Mouse (Mus musculus): ENCODE data around the gene Pald1. TPM values are rescaled to one million over a fixed set of nuclear protein-coding genes. Genes with fewer than 3 reads are reported as not detected.

Gene Pald1
- polyA plus RNA-seq, 1 experiment from 2014 or later = 47.5 TPM

- Histone ChIP-seq H3K36me3 (ENCODE audit: insufficient read depth) (no peaks in the 10 kb centered on the region), H3K9me3 (ENCODE audit: low read depth, low read length) (no peaks in the 10 kb centered on the region), H3K4me1 (ENCODE audit: insufficient read depth) (no peaks in the 10 kb centered on the region), H3K4me2 (no peak overlapping the region), H3K27ac (ENCODE audit: low read depth) (peak overlapping the region; percentile 6; the same call in 1 of the 2 replicates), H3K27me3 (ENCODE audit: insufficient read depth, low read length) (no peaks in the 10 kb centered on the region), H3K4me3 (ENCODE audit: low read depth, low read length) (no peak overlapping the region), H3K9ac (no peak overlapping the region)
- DNase-seq (no peak), ATAC-seq (ENCODE audit: insufficient read depth) (no peak)
- TF ChIP-seq CTCF (IDR thresholded peaks at IDR 0.05; ENCODE audit: low read depth) = no peak
- WGBS = 55% methylated on average over 6 of the region's 6 CpGs
Observed at GRCm38 (mm10) chr10:61312159-61312558, 71.2 kb downstream of the Pald1 start.

- Histone ChIP-seq H3K9ac (no peak overlapping the region), H3K4me3 (ENCODE audit: low read depth, low read length) (no peak overlapping the region), H3K4me1 (ENCODE audit: insufficient read depth) (no peaks in the 10 kb centered on the region), H3K27ac (ENCODE audit: low read depth) (no peak overlapping the region), H3K9me3 (ENCODE audit: low read depth, low read length) (no peaks in the 10 kb centered on the region), H3K36me3 (ENCODE audit: insufficient read depth) (no peaks in the 10 kb centered on the region), H3K27me3 (ENCODE audit: insufficient read depth, low read length) (no peaks in the 10 kb centered on the region), H3K4me2 (no peak overlapping the region)
- WGBS = 61% methylated on average over 12 of the region's 12 CpGs
- no peak; the same call in 1 of the 2 replicates for ATAC-seq (ENCODE audit: insufficient read depth)
- DNase-seq = no peak
- no peak for TF ChIP-seq CTCF (IDR thresholded peaks at IDR 0.05; ENCODE audit: low read depth)
Observed at GRCm38 (mm10) chr10:61308706-61309320, 74.5 kb downstream of the Pald1 start.

GRCm38 (mm10) chr10:61305928-61306590 lies 77.3 kb downstream of the Pald1 start:
- Histone ChIP-seq H3K4me3 (ENCODE audit: low read depth, low read length) (no peak overlapping the region), H3K9me3 (ENCODE audit: low read depth, low read length) (no peaks in the 10 kb centered on the region), H3K27ac (ENCODE audit: low read depth) (no peak overlapping the region), H3K4me1 (ENCODE audit: insufficient read depth) (no peaks in the 10 kb centered on the region), H3K9ac (no peak overlapping the region), H3K36me3 (ENCODE audit: insufficient read depth) (no peaks in the 10 kb centered on the region), H3K27me3 (ENCODE audit: insufficient read depth, low read length) (no peaks in the 10 kb centered on the region), H3K4me2 (no peak overlapping the region)
- ATAC-seq (ENCODE audit: insufficient read depth) (no peak), DNase-seq (no peak)
- WGBS = 76% methylated on average over 13 of the region's 13 CpGs
- no peak for TF ChIP-seq CTCF (IDR thresholded peaks at IDR 0.05; ENCODE audit: low read depth)

DNA sequence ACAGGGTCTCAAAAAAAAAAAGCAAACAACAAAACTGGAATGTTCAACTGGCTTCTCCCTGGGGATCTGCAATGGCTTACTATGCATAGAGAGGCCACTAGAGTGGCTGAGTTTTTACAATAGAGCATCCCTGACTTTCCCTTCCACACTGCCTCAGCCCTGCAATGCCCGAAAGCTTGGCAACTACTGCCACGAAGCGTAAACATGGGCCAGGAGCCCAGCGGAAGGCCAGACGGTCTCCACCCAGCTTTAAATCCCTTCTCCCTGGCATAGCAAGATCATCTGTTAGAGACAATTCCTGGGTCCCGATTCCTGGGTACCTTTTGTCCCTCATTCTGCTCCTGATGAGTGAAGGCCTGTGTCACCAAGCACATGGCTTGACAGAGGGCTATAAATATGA lies 79.3 kb downstream of the Pald1 start:
- H3K36me3 ChIP-seq (ENCODE audit: insufficient read depth) = no peaks in the 10 kb centered on the region
- no peaks in the 10 kb centered on the region for H3K4me1 ChIP-seq (ENCODE audit: insufficient read depth)
- no peak overlapping the region for H3K27ac ChIP-seq (ENCODE audit: low read depth)
- no peak for TF ChIP-seq CTCF (IDR thresholded peaks at IDR 0.05; ENCODE audit: low read depth)
- DNase-seq (no peak), ATAC-seq (ENCODE audit: insufficient read depth) (no peak)
- no peak overlapping the region for H3K4me2 ChIP-seq
- no peaks in the 10 kb centered on the region for H3K9me3 ChIP-seq (ENCODE audit: low read depth, low read length)
- WGBS = 74% methylated on average over 6 of the region's 6 CpGs
- no peak overlapping the region for H3K4me3 ChIP-seq (ENCODE audit: low read depth, low read length)
- no peaks in the 10 kb centered on the region for H3K27me3 ChIP-seq (ENCODE audit: insufficient read depth, low read length)
- H3K9ac ChIP-seq = no peak overlapping the region

- ATAC-seq (ENCODE audit: insufficient read depth) = no peak
- Histone ChIP-seq H3K4me3 (ENCODE audit: low read depth, low read length) (no peak overlapping the region), H3K4me1 (ENCODE audit: insufficient read depth) (no peaks in the 10 kb centered on the region), H3K27ac (ENCODE audit: low read depth) (no peak overlapping the region), H3K36me3 (ENCODE audit: insufficient read depth) (no peaks in the 10 kb centered on the region), H3K9ac (no peak overlapping the region), H3K4me2 (no peak overlapping the region), H3K27me3 (ENCODE audit: insufficient read depth, low read length) (no peaks in the 10 kb centered on the region), H3K9me3 (ENCODE audit: low read depth, low read length) (no peaks in the 10 kb centered on the region)
- 63% methylated on average over 3 of the region's 3 CpGs for WGBS
- peak; percentile 46 for DNase-seq
- TF ChIP-seq CTCF (IDR thresholded peaks at IDR 0.05; ENCODE audit: low read depth) = no peak
Observed at GRCm38 (mm10) chr10:61300996-61301395, 82.3 kb downstream of the Pald1 start.

GRCm38 (mm10) chr10:61297477-61297876 lies 85.9 kb downstream of the Pald1 start, which contains the start of gene Prf1:
Gene Prf1, plus strand, starts transcription at chr10:61297833.
- Histone ChIP-seq H3K36me3 (ENCODE audit: insufficient read depth) (no peaks in the 10 kb centered on the region), H3K9ac (no peak within 1 kb of the TSS), H3K9me3 (ENCODE audit: low read depth, low read length) (no peaks in the 10 kb centered on the region), H3K27ac (ENCODE audit: low read depth) (no peak within 1 kb of the TSS), H3K4me1 (ENCODE audit: insufficient read depth) (no peaks in the 10 kb centered on the region), H3K4me2 (no peak within 1 kb of the TSS), H3K27me3 (ENCODE audit: insufficient read depth, low read length) (no peaks in the 10 kb centered on the region), H3K4me3 (ENCODE audit: low read depth, low read length) (no peak within 1 kb of the TSS)
- DNase-seq (no peak), ATAC-seq (ENCODE audit: insufficient read depth) (no peak)
- TF ChIP-seq CTCF (IDR thresholded peaks at IDR 0.05; ENCODE audit: low read depth) = no peak
- 69% methylated on average over 7 of the region's 7 CpGs for WGBS

DNA sequence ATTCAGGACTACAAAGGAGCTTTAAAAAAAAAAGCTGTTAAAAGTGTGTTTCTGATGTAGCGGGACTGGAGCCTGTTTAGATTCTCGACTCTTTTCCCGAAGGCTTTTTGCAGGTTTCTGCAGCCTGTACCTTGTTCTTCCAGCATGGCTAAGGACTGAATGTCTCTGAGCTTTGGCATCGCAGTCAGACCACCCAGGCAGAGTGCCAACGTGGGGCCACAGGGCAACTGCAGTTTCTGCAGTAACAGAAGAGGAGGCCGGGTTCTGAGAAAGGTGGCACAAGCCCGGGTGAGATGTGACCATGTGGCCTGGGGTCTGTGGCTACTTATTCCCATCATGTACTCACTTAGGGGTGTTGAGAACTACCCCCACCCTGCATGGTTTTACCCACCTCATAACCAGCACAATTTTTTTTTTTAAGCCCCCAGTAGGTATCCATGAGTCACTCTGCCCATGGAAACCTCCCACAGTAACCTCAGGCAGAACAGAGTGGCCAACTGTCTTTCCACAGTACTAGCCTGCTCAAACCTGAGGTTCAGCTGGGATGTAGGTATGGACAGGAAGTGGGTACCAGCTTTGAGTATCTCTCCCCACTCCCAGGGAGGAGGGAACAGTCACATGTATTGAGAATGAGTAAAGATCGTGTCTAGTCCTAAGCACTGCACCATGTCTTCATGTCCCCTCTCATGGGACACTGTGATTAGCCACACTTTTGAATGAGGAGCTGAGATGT lies 86.5 kb downstream of the Pald1 start:
- Histone ChIP-seq H3K4me2 (no peak overlapping the region), H3K4me3 (ENCODE audit: low read depth, low read length) (no peak overlapping the region), H3K9me3 (ENCODE audit: low read depth, low read length) (no peaks in the 10 kb centered on the region), H3K9ac (no peak overlapping the region), H3K27me3 (ENCODE audit: insufficient read depth, low read length) (no peaks in the 10 kb centered on the region), H3K4me1 (ENCODE audit: insufficient read depth) (no peaks in the 10 kb centered on the region), H3K36me3 (ENCODE audit: insufficient read depth) (no peaks in the 10 kb centered on the region), H3K27ac (ENCODE audit: low read depth) (no peak overlapping the region)
- no peak for TF ChIP-seq CTCF (IDR thresholded peaks at IDR 0.05; ENCODE audit: low read depth)
- no peak for ATAC-seq (ENCODE audit: insufficient read depth)
- DNase-seq = no peak
- 56% methylated on average over 8 of the region's 8 CpGs for WGBS

All from lung, embryonic 14.5 days (tissue).